Mouse (Mus musculus) stomach, postnatal 0 days (tissue): ENCODE results near the gene Acaca. TPM values are rescaled to one million over a fixed set of nuclear protein-coding genes. Genes with fewer than 3 reads are reported as not detected.

ENCODE experiments used
- ATAC-seq: fragments of 200-750 bp; cut with Nextera tagmentation; 2 replicates; pipeline ENCODE4 v1.8.0; 2017; ENCODE audit not compliant: low FRiP score, low TSS enrichment
- DNase-seq: peaks from one replicate; pipeline ENCODE4 v3.0.0-alpha.2; 2016; ENCODE audit warnings: low spot score
- H3K27ac ChIP-seq: fragments of 300-500 bp; sonication (generic); replicated peaks from 2 replicates; pipeline ENCODE4 v1.5.1; 2014; ENCODE audit warnings: mild to moderate bottlenecking, control low read depth
- H3K27me3 ChIP-seq: fragments of 300-500 bp; sonication (generic); 2 replicates; pipeline ENCODE4 v1.6.1; 2014; ENCODE audit warnings: low read length; ENCODE audit not compliant: control insufficient read depth, insufficient read depth
- H3K36me3 ChIP-seq: fragments of 300-500 bp; sonication (generic); 2 replicates; pipeline ENCODE4 v1.6.1; 2014; ENCODE audit warnings: low read length, mixed read lengths; ENCODE audit not compliant: control insufficient read depth, insufficient read depth
- H3K4me1 ChIP-seq: fragments of 300-500 bp; sonication (generic); replicated peaks from 2 replicates; pipeline ENCODE4 v1.6.1; 2014; ENCODE audit warnings: antibody characterized with exemption; ENCODE audit not compliant: control insufficient read depth, insufficient read depth
- H3K4me2 ChIP-seq: fragments of 300-500 bp; sonication (generic); replicated peaks from 2 replicates; pipeline ENCODE4 v1.6.1; 2014; ENCODE audit warnings: low read depth, mild to moderate bottlenecking, control low read depth, moderate library complexity
- H3K4me3 ChIP-seq: fragments of 300-500 bp; sonication (generic); 2 replicates; pipeline ENCODE4 v1.5.1; 2014; ENCODE audit warnings: low read depth, low read length, control low read depth
- H3K9ac ChIP-seq: fragments of 300-500 bp; sonication (generic); 2 replicates; pipeline ENCODE4 v1.6.1; 2014; ENCODE audit warnings: mild to moderate bottlenecking, low read length, control low read depth, mixed read lengths
- H3K9me3 ChIP-seq: fragments of 300-500 bp; sonication (generic); 2 replicates; pipeline ENCODE4 v1.6.1; 2016; ENCODE audit warnings: low read length; ENCODE audit not compliant: control insufficient read depth
- CTCF ChIP-seq: IDR thresholded peaks from 2 replicates; pipeline ENCODE4 v1.5.1; 2016; ENCODE audit warnings: antibody characterized with exemption, low read depth, mild to moderate bottlenecking, moderate library complexity
- EP300 ChIP-seq: optimal IDR thresholded peaks from 2 replicates; pipeline ENCODE3; 2016; ENCODE audit warnings: antibody characterized with exemption
- WGBS: fragments of 180-500 bp; shearing (Covaris S2); extraction: QIAGEN DNeasy Blood & Tissue Kit; methylation state at CpG from one replicate; pipeline ENCODE4 v1.1.7; 2014; 5-methylcytosine and 5-hydroxymethylcytosine counted together
- polyA plus RNA-seq: library from polyadenylated mRNA; unstranded; fragments of >200 nt; fragmentation: Nextera tagmentation; extraction: Ambion mirVana; gene quantifications from 2 replicates; pipeline ENCODE4 v1.2.1, GENCODE M21; 2015

Acaca gene
- polyA plus RNA-seq, 1 experiment from 2014 or later = 4.5 TPM

DNA sequence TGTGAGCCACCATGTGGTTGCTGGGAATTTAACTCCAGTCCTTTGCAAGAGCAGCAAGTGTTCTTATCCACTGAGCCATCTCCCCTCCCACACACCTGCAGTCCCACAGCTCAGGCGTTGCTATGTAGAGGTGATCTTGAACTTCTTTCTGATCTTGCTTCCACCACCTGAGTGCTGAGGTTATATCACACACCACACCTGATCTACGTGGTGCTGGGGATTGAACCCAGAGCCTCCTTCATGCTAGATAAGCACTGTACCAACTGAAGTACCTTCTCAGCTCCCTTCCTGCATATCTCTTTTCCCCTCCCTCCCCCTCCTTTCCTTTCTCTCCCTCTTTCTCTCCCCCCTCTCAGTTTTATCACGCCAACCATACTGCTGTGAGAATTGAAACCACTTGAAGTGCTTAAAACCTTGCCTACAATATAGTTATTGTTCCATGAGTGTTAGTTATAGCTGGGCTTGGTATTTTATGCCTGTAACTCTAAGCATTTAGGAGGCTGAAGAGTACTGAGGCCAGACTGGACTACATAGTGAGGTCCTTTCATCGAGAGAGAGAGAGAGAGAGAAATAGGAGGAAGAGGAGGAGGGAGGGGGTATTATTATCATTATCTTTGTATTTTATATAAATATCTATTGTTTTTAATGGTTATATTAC lies 128.7 kb downstream of the Acaca start:
- Histone ChIP-seq H3K27me3 (no peaks in the 10 kb centered on the region), H3K27ac (no peak overlapping the region), H3K4me2 (no peak overlapping the region), H3K9ac (no peak overlapping the region), H3K36me3 (peaks cover 2% of the 10 kb centered on the region; the same call in 1 of the 2 replicates), H3K4me3 (no peak overlapping the region), H3K9me3 (no peaks in the 10 kb centered on the region), H3K4me1 (no peaks in the 10 kb centered on the region)
- ATAC-seq = no peak
- DNase-seq = no peak
- no peak for TF ChIP-seq CTCF
- no peak for TF ChIP-seq EP300
- WGBS = 90% methylated on average over 4 of the region's 4 CpGs

- Histone ChIP-seq H3K27me3 (no peaks in the 10 kb centered on the region), H3K4me3 (no peak overlapping the region), H3K9me3 (no peaks in the 10 kb centered on the region), H3K27ac (no peak overlapping the region), H3K9ac (no peak overlapping the region), H3K4me1 (no peaks in the 10 kb centered on the region), H3K4me2 (no peak overlapping the region), H3K36me3 (no peaks in the 10 kb centered on the region; the same call in none of the 2 replicates)
- 50% methylated on average over 3 of the region's 3 CpGs for WGBS
- ATAC-seq = no peak
- TF ChIP-seq EP300 (no peak), CTCF (peak; percentile 80)
- no peak for DNase-seq
Measured at GRCm38 (mm10) chr11:84264490-84264889, 135.0 kb downstream of the Acaca start.

DNA sequence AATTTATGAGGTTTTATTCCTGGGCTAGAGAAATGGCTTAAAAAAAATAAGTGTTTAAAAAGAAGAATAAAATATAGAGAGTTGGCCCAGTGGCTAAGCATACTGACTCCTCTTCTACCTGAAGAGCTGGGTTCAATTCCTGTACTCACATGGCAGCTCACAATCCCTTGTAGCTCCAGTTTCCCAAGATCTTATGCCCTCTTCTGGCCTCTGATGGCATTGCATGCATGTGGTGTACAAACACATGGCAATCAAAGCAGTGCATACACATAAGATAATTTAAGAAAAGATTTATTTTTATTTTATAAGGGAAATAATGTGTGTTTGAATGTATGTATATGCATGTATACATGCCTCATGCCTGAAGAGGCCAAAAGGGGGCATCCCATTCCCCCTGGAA lies 138.6 kb downstream of the Acaca start:
- Histone ChIP-seq H3K4me1 (no peaks in the 10 kb centered on the region), H3K9ac (no peak overlapping the region), H3K27me3 (no peaks in the 10 kb centered on the region), H3K36me3 (no peaks in the 10 kb centered on the region; the same call in 1 of the 2 replicates), H3K9me3 (no peaks in the 10 kb centered on the region), H3K27ac (no peak overlapping the region), H3K4me2 (no peak overlapping the region), H3K4me3 (no peak overlapping the region)
- DNase-seq (no peak), ATAC-seq (no peak)
- TF ChIP-seq EP300 (no peak), CTCF (peak; percentile 56)

GRCm38 (mm10) chr11:84270511-84270910 lies 141.0 kb downstream of the Acaca start:
- 58% methylated on average over 3 of the region's 3 CpGs for WGBS
- TF ChIP-seq CTCF = no peak
- no peak for TF ChIP-seq EP300
- no peaks in the 10 kb centered on the region for H3K9me3 ChIP-seq
- no peak overlapping the region for H3K4me2 ChIP-seq
- no peaks in the 10 kb centered on the region for H3K4me1 ChIP-seq
- no peak overlapping the region for H3K27ac ChIP-seq
- no peak overlapping the region for H3K4me3 ChIP-seq
- DNase-seq (no peak), ATAC-seq (no peak)
- no peaks in the 10 kb centered on the region for H3K36me3 ChIP-seq
- no peaks in the 10 kb centered on the region for H3K27me3 ChIP-seq
- H3K9ac ChIP-seq = no peak overlapping the region

GRCm38 (mm10) chr11:84271948-84272347 lies 142.5 kb downstream of the Acaca start:
- H3K27ac ChIP-seq = no peak overlapping the region
- no peaks in the 10 kb centered on the region for H3K9me3 ChIP-seq
- WGBS = 86% methylated on average over 10 of the region's 10 CpGs
- no peak for ATAC-seq
- no peaks in the 10 kb centered on the region for H3K4me1 ChIP-seq
- no peak for TF ChIP-seq CTCF
- TF ChIP-seq EP300 = no peak
- no peak overlapping the region for H3K4me2 ChIP-seq
- no peak overlapping the region for H3K4me3 ChIP-seq
- no peak overlapping the region for H3K9ac ChIP-seq
- no peaks in the 10 kb centered on the region; the same call in 1 of the 2 replicates for H3K36me3 ChIP-seq
- H3K27me3 ChIP-seq = no peaks in the 10 kb centered on the region
- DNase-seq = no peak

DNA sequence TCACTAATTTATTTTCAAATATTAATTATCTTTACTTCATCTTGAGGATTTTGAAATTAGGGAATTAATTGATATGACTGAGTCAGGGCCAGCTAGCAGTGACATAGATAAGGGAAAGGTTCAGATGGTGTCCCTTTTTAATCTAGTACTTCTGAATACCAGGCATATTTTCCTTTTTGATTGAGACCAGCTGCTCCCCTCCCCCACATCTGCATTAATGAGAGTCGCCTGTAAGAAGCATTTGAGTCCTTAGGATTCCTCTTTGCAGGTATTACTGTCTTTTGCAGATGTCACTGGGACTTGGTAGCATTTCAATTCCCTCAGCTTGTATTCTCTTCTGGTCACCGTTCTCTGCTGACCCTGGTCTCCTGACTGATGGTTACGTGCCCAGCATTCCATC lies 143.1 kb downstream of the Acaca start:
- DNase-seq = no peak
- WGBS = 86% methylated on average over 3 of the region's 3 CpGs

More for the DNA sequence above, 143.1 kb downstream of the Acaca start:
- Histone ChIP-seq H3K4me1 (no peaks in the 10 kb centered on the region), H3K27me3 (no peaks in the 10 kb centered on the region), H3K4me3 (no peak overlapping the region), H3K9me3 (no peaks in the 10 kb centered on the region), H3K4me2 (no peak overlapping the region), H3K27ac (no peak overlapping the region), H3K36me3 (no peaks in the 10 kb centered on the region; the same call in 1 of the 2 replicates), H3K9ac (no peak overlapping the region)
- ATAC-seq = no peak
- no peak for TF ChIP-seq CTCF
- TF ChIP-seq EP300 = no peak
